Mouse (Mus musculus) hindbrain, embryonic 14.5 days (tissue): Measurements from ENCODE around the gene Gm5475. TPM values are rescaled to one million over a fixed set of nuclear protein-coding genes. Genes with fewer than 3 reads are reported as not detected.

Experiments
- ATAC-seq: fragments of 200-750 bp; cut with Nextera tagmentation; 2 replicates; pipeline ENCODE4 v1.8.0; 2017; ENCODE audit warnings: moderate number of reproducible peaks, mild to moderate bottlenecking, moderate TSS enrichment, moderate library complexity; ENCODE audit not compliant: low FRiP score
- DNase-seq: peaks from one replicate; pipeline ENCODE4 v3.0.0-alpha.2; 2015; ENCODE audit warnings: low spot score
- H3K27ac ChIP-seq: fragments of 300-500 bp; sonication (generic); 2 replicates; pipeline ENCODE4 v1.5.1; 2014; ENCODE audit warnings: mild to moderate bottlenecking, moderate library complexity
- H3K27me3 ChIP-seq: fragments of 300-500 bp; sonication (generic); 2 replicates; pipeline ENCODE4 v1.6.1; 2014; ENCODE audit warnings: mild to moderate bottlenecking, low read length, mixed read lengths; ENCODE audit not compliant: control insufficient read depth, insufficient read depth
- H3K36me3 ChIP-seq: fragments of 300-500 bp; sonication (generic); replicated peaks from 2 replicates; pipeline ENCODE4 v1.6.1; 2014; ENCODE audit not compliant: control insufficient read depth, insufficient read depth
- H3K4me1 ChIP-seq: fragments of 300-500 bp; sonication (generic); replicated peaks from 2 replicates; pipeline ENCODE4 v1.6.1; 2014; ENCODE audit warnings: antibody characterized with exemption, low read length, mixed read lengths; ENCODE audit not compliant: control insufficient read depth, insufficient read depth
- H3K4me2 ChIP-seq: fragments of 300-500 bp; sonication (generic); replicated peaks from 2 replicates; pipeline ENCODE4 v1.6.1; 2014; ENCODE audit warnings: mild to moderate bottlenecking, moderate library complexity
- H3K4me3 ChIP-seq: fragments of 300-500 bp; sonication (generic); replicated peaks from 2 replicates; pipeline ENCODE4 v1.5.1; 2014; ENCODE audit warnings: mild to moderate bottlenecking, low read length
- H3K9ac ChIP-seq: fragments of 300-500 bp; sonication (generic); 2 replicates; pipeline ENCODE4 v1.6.1; 2014
- H3K9me3 ChIP-seq: fragments of 300-500 bp; sonication (generic); 2 replicates; pipeline ENCODE4 v1.6.1; 2016; ENCODE audit warnings: low read length; ENCODE audit not compliant: control insufficient read depth
- WGBS: fragments of 180-500 bp; shearing (Covaris S2); extraction: QIAGEN DNeasy Blood & Tissue Kit; methylation state at CpG from one replicate; pipeline ENCODE4 v1.1.7; 2014; 5-methylcytosine and 5-hydroxymethylcytosine counted together
- polyA plus RNA-seq: library from polyadenylated mRNA; unstranded; fragments of >200 nt; fragmentation: Nextera tagmentation; extraction: Ambion mirVana; gene quantifications from 2 replicates; pipeline ENCODE4 v1.2.1, GENCODE M21; 2014

Gene Gm5475
- polyA plus RNA-seq, 1 experiment from 2014 or later, result 0.15 TPM

DNA sequence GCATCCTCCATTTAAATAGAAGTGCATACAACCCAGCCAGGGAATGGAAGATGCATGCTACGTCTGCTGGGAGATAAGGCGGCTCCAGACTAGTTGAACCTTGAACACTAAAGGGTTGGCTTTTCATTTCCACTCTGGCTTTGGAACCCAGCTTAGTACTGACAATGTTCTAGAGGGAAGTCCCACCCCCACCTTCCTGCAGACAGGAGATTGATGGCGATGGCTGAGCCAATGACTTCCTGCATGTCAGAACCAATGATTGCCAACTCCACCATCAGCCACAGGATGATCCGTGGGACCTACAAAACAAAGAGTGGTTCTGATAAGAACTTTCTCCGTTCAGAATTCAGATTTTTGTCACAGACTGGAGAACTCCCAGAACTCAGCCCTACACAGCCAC, 15.9 kb upstream of the Gm5475 start:
- WGBS, result 88% methylated on average over 5 of the region's 5 CpGs
- Histone ChIP-seq H3K4me3 (no peak overlapping the region), H3K9ac (no peak overlapping the region), H3K4me1 (no peaks in the 10 kb centered on the region), H3K27me3 (no peaks in the 10 kb centered on the region), H3K36me3 (peaks cover 90% of the 10 kb centered on the region), H3K9me3 (no peaks in the 10 kb centered on the region), H3K27ac (no peak overlapping the region), H3K4me2 (no peak overlapping the region)
- DNase-seq (no peak), ATAC-seq (no peak)

DNA sequence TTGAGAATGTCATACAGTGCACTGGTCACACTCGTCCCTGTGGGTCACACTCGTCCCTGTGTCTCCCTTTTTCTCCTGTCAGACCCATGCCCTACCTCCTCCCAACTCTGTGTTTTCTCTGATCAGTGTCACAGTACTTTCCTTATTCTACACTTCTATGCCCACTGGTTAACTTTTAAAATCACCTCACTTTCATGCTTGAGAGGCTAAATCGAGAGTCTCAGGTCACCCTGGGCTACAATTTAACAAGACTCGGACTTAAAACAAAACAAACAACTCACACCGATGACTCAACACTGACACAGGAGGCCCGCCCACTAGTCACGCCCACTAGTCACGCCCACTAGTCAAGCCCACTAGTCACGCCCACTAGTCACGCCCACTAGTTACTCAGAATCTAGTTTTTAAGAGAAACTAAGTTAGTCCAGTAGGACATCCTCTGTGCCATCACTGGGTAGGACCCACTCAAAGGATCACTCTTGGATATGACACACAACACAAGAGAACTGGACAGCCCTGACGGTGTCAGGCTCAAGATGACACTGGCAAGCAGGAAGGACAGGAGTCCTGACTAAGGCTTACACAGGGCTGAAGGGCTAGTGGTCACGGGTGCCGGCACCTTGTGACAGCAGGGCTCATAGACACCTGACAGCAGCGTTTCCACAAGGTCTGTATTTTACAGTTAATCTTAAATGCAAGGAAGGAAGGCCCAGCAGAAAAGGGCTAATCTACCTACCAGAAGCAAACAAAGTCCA, 10.9 kb upstream of the Gm5475 start:
- Histone ChIP-seq H3K4me2 (no peak overlapping the region), H3K27me3 (no peaks in the 10 kb centered on the region), H3K9ac (no peak overlapping the region), H3K4me3 (no peak overlapping the region), H3K27ac (no peak overlapping the region), H3K4me1 (no peaks in the 10 kb centered on the region), H3K9me3 (no peaks in the 10 kb centered on the region), H3K36me3 (peaks cover 41% of the 10 kb centered on the region)
- 59% methylated on average over 14 of the region's 14 CpGs for WGBS
- no peak for ATAC-seq
- no peak for DNase-seq

DNA sequence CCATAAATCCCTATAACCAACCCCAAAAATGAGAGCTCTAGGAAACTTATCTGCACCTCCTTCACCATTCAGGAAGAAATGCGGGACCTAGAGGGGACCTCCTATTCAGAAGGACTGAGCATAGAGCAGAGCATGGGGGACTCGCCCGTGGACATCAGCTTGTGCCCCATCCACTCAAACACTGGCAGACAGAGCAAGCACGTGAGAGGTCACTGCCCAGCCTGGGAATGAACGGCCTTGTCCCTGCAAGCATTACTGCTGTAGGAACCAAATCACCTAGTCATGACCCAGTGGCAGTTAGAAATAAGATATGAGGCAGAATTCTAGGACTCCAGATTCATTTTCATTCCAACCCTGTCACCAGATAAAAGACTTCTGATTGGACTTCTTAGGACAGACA, 10.2 kb upstream of the Gm5475 start:
- H3K27me3 ChIP-seq, result no peaks in the 10 kb centered on the region
- DNase-seq (no peak), ATAC-seq (no peak)
- 89% methylated on average over 5 of the region's 5 CpGs for WGBS
- peaks cover 38% of the 10 kb centered on the region for H3K36me3 ChIP-seq
- H3K4me2 ChIP-seq, result no peak overlapping the region
- H3K4me3 ChIP-seq, result no peak overlapping the region
- no peaks in the 10 kb centered on the region for H3K4me1 ChIP-seq
- H3K27ac ChIP-seq, result no peak overlapping the region
- no peaks in the 10 kb centered on the region for H3K9me3 ChIP-seq
- no peak overlapping the region for H3K9ac ChIP-seq

DNA sequence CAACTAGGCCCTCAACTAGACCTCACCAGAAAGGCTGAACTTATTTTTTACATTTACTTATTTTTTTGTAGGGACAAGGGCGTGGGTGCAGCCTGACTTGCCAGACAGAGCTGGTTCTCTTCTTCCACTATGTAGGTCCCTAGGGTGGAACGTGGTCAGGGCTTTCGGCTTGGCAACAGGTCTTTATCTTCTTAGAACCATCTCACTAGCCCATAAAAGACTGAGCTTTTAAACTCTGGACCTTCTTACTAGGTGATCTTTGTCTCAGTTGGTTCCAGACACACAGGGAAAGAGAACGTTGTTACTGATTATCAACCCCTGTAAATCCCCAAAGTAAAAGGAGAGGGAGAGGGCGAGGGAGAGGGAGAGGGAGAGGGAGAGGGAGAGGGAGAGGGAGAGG, 8.6 kb upstream of the Gm5475 start:
- no peak overlapping the region for H3K27ac ChIP-seq
- no peak overlapping the region for H3K4me3 ChIP-seq
- no peak overlapping the region for H3K9ac ChIP-seq
- no peak for DNase-seq
- H3K4me1 ChIP-seq, result no peaks in the 10 kb centered on the region
- no peak overlapping the region for H3K4me2 ChIP-seq
- no peaks in the 10 kb centered on the region for H3K9me3 ChIP-seq
- 88% methylated on average over 4 of the region's 5 CpGs for WGBS
- ATAC-seq, result no peak
- peaks cover 25% of the 10 kb centered on the region for H3K36me3 ChIP-seq
- H3K27me3 ChIP-seq, result no peaks in the 10 kb centered on the region

DNA sequence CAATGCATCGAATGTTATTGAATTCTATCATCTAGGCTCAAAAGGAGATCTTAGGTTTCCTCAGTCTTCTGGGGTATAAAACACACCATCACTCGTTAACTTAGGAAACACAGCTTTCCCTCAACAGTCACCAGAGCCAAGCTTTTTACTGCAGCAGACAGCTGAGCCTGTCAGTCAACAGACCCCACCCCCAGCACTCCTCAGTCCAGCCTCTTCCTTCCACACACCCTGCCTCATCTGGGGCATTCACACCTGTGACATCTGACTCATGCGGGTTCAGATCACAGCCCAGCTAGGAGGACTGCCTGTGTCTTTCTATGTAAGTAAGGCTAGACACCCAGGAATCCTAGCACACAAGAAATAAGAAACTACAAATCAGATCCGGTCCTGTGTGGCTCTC, 7.9 kb upstream of the Gm5475 start:
- H3K9ac ChIP-seq, result no peak overlapping the region
- H3K4me3 ChIP-seq, result no peak overlapping the region
- WGBS, result 74% methylated on average over 4 of the region's 4 CpGs
- H3K27ac ChIP-seq, result no peak overlapping the region
- no peaks in the 10 kb centered on the region for H3K27me3 ChIP-seq
- no peak for ATAC-seq
- H3K4me1 ChIP-seq, result no peaks in the 10 kb centered on the region
- peaks cover 18% of the 10 kb centered on the region for H3K36me3 ChIP-seq
- no peak overlapping the region for H3K4me2 ChIP-seq
- H3K9me3 ChIP-seq, result no peaks in the 10 kb centered on the region
- DNase-seq, result no peak

DNA sequence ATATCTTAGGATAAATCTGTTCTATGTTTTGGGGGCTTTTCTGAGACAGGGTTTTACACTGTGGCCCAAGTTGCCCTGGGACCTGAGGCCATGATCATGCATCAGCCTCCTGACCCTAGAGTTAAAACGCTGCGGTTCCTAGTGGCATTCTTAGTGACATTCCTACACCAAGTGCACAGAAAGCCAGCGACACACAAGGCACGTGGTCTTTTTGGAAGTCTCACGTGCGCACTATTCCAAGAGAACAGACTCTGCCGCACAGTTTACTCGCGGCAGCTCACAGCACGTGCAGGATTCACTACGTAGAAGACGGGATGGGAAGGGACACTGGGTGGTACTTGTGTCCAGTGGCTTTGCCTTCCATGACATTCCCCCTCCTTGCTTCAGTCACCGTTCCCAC, 7.0 kb upstream of the Gm5475 start:
- ATAC-seq (no peak), DNase-seq (no peak)
- Histone ChIP-seq H3K27ac (no peak overlapping the region), H3K4me3 (no peak overlapping the region), H3K9me3 (no peaks in the 10 kb centered on the region), H3K36me3 (peaks cover 9% of the 10 kb centered on the region), H3K4me2 (no peak overlapping the region), H3K9ac (no peak overlapping the region), H3K27me3 (no peaks in the 10 kb centered on the region), H3K4me1 (peaks cover 2% of the 10 kb centered on the region; the same call in 1 of the 2 replicates)
- WGBS, result 94% methylated on average over 13 of the region's 13 CpGs

DNA sequence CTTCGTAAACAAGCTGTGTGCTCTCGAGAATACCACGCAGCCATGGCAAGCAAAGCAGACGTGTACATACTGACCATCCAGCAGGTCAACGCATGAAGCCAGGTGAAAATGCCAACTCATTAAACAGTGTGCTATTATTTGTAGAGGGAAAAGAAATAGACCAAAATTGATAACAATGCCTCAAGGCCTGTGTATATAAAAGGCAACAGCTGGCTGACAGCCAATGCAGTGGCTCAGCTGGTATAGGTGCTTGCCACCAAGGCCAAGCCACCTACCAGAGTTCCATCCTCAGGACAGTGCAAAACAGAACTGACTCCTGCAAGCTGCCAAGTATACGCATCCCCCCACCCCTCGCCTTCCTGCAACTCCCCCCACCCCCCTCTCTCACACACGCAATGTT, 6.3 kb upstream of the Gm5475 start:
- Histone ChIP-seq H3K27ac (no peak overlapping the region), H3K4me3 (no peak overlapping the region), H3K9me3 (no peaks in the 10 kb centered on the region), H3K36me3 (peaks cover 2% of the 10 kb centered on the region; the same call in 1 of the 2 replicates), H3K27me3 (no peaks in the 10 kb centered on the region), H3K4me2 (no peak overlapping the region), H3K4me1 (peaks cover 6% of the 10 kb centered on the region; the same call in 1 of the 2 replicates), H3K9ac (no peak overlapping the region)
- DNase-seq (no peak), ATAC-seq (no peak)
- 88% methylated on average over 8 of the region's 8 CpGs for WGBS

DNA sequence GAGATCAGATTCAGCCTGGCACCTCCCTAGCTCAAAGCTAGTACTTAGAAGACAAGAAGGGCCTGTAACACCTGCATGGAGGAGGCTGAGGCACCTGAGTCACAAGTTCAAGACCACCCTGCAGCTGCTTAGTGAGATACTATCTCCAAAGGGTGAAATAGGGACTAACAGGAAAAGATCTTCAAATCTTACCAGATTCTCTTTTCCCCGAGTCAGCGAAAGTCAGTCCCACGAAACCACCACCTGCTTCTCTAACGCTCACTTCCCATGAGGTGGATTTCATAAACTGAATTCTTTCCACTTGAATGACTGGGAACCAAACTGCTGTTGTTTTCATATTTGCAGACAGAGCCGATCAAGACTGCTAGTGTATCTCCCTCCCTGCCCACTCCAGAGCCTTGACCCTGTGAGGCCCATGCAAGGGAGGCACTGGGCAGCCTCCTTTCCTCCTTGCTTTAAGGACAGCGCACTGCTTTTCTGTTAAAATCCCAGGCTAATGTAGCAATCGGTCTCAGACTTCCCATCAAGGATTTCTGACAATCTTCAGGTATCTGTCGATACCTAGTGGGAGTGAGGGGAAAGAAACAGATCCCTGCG, 4.0 kb upstream of the Gm5475 start:
- Histone ChIP-seq H3K4me2 (no peak overlapping the region), H3K36me3 (no peaks in the 10 kb centered on the region), H3K9ac (no peak overlapping the region), H3K9me3 (no peaks in the 10 kb centered on the region), H3K27ac (no peak overlapping the region), H3K4me1 (peaks cover 17% of the 10 kb centered on the region), H3K27me3 (no peaks in the 10 kb centered on the region), H3K4me3 (no peak overlapping the region)
- DNase-seq (no peak), ATAC-seq (no peak)
- WGBS, result 86% methylated on average over 9 of the region's 9 CpGs

DNA sequence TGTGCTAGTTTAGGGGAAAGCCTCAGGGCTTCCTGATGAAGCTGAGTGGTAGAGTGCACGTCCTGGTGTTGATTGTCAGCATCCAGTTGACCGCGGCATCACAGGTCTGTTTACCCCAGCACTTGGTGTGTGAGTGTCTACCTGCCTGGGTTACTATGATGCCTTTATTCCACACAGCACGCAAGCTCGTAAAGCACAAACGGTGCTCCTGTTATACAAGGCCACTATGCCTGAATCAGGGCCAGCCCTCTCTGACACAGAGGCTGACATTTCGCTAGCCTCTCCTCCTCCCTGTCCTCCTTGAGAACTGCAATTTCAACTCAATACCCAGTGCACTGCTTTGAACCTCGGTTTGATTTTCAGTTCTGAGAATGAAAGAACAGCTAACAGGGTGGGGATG, 2.6 kb upstream of the Gm5475 start:
- H3K4me3 ChIP-seq, result no peak overlapping the region
- no peak overlapping the region for H3K9ac ChIP-seq
- peaks cover 11% of the 10 kb centered on the region for H3K27me3 ChIP-seq
- WGBS, result 76% methylated on average over 8 of the region's 8 CpGs
- no peak overlapping the region for H3K4me2 ChIP-seq
- no peak overlapping the region for H3K27ac ChIP-seq
- ATAC-seq (no peak), DNase-seq (no peak)
- H3K9me3 ChIP-seq, result no peaks in the 10 kb centered on the region
- no peaks in the 10 kb centered on the region for H3K36me3 ChIP-seq
- peaks cover 26% of the 10 kb centered on the region for H3K4me1 ChIP-seq
